Mouse (Mus musculus): ENCODE measurements around the gene Gnb1l.

The Gnb1l gene

DNA sequence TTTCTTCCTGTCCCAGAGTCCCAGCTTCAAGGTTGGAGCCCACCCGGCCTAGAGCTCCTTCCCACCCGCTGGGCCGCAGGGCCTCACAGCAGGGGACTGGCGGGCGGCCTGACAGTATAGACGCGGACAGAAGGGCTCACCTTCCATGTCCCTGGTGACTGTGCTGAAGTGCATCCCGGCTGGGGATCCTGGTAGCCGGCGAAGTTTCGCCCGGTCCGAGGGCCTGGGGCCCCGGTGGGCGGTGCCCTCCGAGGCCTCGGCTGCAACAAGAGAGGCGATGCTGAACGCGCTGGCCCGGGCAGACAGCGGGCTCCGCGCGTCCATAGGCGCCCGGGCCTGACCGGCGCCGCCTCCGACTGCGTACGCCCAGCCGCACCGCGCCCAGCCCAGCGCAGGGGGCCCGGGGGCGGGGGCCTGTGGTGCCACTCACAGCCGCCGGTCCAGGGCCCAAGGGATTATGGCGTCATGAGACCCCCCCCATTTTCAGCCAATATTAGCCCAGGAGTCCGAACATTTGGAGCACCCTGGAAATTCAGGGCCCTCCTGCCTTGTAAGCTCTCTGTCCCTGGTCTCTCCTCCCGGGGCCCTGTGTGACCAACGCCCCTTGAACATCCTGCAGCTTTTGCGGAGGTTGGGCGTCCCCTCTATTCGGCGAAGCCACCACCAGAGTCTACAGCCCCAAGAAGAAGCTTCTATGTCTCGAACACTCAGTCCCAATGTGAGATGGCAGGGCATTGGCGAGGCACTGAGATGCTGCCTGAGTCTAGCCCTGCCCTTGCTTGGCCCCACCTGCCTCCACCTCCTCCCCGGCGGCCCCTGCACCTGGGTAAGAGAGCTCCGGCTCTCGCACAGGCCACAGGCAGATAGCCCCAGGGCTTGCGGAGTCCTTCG, 89.6 kb downstream of the Gnb1l start:
- no peak for DNase-seq

DNA sequence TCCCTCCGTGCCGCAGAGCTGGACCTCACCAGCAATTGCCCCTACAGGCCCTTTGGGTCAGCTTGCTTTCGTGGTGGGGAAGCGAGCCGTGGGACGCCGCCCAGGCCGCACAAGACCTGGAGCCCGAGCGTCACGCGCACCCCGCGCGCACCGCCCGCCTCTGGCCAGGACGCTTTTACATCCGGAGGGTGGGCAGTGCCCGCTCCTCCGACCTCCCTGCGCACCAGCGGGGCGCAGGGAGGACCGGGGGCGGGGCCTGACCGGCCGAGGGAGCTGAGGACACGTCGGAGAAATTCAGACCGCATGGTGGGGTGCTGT, 90.2 kb downstream of the Gnb1l start:
- no peak for DNase-seq

DNA sequence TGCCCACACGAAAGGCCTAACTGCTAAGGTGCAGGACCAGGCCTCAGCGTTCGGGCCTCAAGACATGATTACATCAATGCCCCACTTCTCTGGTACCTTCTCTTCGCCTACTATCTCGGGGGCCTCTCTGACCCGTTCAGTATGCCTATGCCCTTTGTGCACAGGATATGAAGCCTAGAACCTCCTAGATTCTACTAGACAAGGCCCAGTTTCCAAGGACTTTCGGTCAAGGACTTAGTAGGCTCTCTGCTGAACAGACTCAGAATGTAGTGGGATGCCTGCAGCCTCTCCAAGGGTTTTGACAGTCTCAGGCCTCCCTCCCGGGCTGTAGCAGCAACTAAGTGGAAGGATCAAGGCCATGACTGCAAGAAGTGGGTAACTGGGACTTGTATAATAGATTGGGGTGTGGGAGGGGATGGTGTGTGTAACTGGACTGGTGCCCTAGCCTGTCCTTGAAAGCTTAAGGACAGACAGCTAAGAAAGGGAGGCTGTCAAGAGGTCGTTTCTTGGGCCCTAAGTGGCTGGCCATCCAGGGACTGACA, 90.6 kb downstream of the Gnb1l start:
- DNase-seq = no peak

DNA sequence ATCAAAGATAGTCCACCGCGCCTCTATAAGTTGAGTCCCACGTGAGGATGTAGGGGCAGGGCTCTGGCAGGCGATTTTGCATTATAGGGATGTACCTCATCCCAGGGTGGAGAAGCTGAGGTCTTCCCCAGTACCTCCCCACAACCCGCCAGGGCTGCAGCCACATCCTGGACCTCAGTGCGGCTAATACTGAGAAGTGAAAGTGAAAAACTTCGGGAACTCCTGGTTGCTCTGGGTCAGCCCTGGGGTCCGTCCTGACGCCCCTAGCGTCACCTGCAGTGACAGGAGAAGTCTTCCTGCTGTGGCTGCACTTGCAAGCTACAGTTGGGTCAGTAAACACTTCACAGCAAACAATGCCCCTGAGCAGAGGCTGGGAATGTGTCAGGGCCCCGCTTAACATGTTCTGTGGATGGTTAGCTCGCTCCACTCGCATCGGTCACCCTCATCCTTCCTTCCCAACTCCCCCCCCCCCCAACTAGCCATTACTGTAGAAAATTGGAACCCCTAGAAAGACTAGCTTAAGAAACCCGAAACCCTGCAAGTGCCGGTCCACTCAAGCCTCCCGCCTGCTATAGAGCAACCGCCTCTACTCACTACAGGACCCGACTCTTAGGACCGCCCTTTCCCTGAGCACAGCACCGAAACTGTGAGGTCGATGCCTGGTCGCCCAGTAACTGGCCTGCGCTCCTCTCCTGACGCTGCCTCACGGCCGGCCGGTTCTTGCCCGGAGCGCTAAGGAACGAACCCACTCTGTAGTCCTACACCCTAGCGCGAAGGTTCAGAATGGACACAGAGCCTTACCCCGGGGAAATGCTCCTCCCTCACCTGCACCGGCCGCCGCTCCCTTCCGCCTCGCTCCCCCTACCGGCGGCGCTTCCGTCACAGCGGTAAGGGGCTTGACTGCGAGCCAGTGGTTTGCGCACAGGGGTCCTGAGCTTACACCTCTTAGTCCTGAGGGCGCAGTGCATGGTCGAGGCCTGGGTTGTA, 91.6 kb downstream of the Gnb1l start, which contains the start of gene Tbx1:
Gene Tbx1 (minus strand): TSS at position 868 of the 987 bp plus-strand sequence.
- peak; percentile 27 to 57 for DNase-seq

DNA sequence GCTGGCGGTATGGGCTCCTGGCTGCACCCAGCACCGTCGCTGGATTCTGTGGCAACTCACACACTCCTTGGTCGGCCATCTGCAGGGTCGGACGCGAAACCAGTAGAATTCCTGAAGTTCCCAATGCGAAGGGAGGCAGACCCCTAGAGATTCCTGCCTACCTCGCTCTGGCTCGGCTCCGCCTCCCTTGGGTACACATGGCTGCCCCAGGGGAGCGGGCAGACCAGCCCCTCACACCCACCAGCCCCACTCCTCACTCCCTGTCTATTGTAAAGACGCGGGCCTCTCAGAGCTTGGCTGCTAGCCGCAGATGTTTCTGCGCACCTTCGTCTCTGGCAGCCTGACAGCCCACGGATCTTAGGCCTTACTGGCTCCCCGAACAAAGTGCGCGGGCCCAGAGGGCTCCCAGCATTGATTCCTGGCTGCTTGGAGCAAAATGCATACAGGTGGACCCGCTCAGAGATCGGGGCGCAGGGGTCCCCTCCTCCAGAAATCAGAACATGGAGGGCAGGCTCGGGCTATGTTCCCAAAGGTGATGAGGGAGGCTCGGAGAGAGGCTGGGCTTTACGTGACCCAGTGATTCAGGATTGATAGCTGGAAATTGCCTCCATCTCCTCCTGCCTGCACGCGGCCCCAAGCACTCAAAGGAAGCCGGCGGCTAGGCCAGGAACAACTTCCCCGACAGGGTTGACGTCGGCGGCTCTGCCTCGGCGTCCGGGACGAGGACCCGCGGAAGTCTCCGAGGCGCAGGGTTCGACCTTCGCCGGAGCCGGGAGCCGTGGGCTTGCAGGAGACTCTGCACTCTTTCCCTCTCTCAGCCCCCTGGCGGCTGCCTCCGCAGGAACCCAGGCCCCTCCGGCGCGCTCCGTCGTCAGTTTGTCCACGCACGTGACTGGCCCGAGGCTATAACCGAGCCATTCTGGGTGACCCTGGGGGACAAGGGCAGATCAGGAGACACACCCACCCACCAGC, 92.8 kb downstream of the Gnb1l start:
- DNase-seq = no peak

DNA sequence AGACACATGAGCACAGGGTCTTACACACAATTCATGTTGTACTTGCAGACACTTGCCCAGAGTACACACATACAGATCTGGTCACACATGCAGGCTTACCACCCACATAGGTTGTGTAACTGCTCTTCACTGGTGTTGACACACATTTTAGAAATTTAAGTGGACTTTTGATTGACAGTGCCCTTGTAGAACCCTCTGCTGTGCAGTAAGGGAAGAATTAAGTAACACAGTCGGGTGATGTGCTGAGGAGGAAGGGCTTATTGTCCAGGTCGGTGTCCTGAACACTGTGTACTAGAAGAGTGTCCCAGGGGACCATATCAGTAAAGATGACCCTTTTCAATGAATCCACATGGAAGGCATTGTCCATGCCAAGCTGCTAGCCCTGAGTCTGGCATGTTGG, 95.4 kb downstream of the Gnb1l start:
- no peak for DNase-seq

DNA sequence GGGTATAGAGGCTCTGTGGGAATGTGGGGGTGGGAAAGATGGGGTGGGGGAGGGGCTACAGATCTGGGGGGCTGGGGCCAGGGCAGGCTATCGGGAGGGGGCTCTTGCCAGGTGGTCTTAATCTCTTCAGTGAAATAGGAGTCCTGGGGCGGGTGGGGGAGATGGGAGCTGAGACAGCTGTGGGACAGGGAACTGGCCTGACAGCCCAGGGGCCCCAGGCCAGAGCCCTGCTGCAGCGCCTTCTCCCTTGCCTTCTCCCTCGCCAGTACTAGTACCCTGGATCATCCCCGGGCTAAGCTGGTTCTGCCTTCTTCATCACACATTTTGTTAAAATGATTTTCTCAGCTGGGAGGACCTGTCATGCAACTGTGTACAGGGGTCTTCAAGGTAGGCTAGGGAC, 97.7 kb downstream of the Gnb1l start:
- no peak for DNase-seq

DNA sequence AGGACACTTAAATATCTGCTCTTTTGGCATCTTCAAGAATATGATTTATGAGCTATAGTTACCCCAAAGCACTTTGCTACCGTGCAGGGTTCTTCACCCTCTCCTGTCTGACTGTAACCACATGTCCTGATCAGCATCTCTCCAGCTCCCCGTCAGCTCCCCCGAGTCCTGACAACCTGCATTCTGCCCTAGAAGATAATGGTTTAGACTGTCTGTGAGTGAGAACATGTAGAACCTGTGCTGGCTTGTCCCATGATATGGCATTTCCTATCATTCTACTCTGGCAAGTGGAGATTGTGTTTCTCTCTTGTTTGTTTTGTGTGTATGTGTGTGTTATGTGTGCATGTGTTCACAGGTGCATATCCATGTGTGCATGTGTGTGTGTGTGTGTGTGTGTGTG, 99.5 kb downstream of the Gnb1l start:
- no peak for DNase-seq

DNA sequence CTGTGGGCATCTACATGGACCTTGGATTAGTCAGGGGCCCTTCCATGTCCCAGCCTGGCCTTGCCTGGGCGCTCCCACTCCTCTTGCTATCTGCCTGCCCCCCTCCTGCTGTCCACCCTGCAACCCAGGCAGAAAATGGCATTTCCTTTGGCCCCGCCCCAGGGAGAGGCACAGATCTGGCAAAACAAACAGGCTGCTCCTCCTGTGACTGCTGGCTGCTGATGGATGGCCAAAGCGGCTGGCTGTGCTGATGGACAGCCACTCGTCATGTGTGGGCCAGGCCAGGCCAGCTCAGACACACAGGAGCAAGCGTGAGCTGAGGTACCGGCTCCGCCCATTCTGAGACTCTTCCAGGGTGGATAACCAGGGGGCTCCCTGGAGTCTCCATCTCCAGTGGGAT, 102.9 kb downstream of the Gnb1l start:
- DNase-seq = no peak

DNA sequence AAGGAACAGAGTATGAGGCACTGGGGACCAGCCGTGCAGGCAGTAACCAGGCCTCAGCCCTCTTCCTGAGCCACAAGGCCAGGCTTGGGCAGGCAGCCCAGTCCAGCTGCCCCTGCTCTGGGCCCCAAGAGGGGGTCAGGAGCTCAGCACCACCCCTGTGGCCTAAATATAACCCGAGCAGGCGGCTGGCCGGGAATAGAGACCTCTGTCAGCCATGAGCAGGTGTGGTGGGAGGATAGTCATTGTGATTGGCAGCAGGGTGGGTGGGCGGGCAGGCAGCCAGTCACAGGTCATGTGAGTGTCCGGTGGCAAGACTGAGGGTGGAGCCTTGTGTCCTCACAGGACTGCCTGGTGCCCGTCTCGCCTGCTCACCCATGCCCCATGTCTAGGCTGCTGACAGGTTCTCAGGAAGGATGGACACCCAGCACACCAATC, 105.8 kb downstream of the Gnb1l start:
- peak; percentile 47 to 84 for DNase-seq

DNA sequence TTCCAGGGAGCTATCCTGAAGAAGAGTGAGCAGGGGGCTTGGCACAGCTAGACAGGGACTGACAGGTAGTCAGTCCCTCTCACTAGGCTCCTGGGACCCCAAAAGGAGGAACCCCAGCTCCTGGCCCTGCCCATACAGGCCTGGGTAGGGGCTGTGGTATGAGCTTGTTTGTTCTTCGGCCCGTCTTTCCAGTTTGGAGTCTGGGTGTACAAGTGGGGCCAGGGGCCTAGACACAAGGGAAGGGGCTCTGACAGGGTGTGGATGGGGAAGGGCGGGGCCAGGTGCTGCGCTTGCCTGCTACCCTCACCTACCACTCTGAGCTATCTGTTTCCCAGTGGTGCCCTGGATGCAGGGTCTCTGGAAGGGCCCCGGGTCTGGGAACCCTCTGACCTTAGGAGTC, 107.2 kb downstream of the Gnb1l start:
- no peak for DNase-seq

DNA sequence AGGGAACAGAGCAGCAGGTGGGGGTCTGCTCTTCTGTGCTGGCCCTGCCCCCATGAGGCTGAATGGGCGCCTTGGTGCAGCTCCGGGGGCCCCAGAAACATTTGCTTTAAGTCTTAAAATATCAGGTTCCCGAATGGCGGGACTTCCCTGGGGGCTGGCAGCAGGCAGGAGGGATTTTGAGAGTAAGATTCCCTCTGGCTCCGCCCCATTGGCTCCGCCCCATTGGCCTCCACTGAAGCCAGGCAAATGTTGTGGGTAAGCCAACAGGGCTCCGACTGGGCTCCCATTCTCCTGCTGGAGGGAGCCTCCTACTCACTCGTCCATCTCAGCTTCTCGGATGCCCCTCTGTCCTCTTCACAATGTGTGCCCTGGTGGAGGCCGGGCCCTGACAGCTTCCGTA, 109.7 kb downstream of the Gnb1l start:
- DNase-seq = no peak

DNA sequence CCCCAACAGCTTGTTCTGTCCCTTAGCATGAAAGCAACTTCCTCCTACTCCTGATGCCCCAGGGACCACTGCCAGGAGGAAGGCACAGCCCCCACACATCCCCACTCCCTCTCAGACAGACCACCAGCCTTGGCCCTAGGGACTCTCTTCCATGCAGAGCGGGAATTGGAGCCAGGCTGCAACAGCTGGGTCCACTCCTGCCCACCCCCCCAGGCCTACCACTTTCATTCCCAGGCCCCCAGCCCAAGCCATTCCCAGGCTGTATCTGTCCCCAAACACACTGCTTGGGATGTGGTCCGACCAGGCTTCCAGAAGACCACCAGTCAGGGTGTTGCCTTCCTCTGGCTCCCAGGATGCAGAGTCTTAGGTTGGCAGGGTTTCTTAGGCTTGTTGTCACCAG, 110.6 kb downstream of the Gnb1l start:
- DNase-seq = no peak

DNA sequence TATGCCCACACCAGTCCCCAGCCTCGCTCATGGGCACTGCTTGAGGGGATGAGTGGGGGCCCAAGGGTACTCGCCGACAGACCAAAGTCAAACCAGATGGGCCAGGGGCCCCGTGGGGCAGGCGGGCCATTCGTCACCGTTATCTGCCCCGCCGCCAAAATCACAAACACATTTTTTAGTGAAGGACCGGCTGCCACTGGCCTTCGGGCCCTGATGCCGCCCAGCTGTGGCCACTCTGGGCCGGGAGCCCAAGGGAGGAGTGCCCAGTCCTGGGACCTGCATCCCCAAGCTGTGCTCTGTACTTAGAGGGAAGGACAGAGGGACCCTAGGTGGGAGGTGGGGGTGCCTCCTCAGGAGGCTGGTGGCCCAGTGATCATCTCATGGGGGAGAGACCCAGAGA, 113.2 kb downstream of the Gnb1l start:
- no peak for DNase-seq

DNA sequence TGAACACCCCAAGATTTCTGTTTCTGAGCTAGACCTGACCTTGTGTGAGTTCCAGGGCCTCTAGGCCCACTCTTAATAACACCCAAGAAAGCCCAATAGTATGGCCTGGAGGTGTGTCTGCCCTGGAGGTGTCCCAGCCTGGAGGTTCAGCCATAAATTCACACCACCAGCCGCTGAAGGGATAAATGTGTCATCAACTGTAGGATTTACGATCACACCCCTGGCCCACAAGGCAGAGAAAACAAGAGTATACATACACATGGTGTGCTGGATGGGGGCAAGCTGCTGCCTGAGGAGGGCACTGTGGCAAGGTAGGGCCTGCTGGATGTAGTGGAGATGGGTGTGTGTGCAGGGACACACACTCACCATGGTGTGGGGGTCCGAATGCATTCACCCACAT, 114.8 kb downstream of the Gnb1l start:
- DNase-seq = no peak
